Mouse (Mus musculus): ENCODE results near the gene Vps37c.
A peak's percentile ranks its signal among the peaks of the same experiment; 100 is the strongest.

Gene Vps37c

DNA sequence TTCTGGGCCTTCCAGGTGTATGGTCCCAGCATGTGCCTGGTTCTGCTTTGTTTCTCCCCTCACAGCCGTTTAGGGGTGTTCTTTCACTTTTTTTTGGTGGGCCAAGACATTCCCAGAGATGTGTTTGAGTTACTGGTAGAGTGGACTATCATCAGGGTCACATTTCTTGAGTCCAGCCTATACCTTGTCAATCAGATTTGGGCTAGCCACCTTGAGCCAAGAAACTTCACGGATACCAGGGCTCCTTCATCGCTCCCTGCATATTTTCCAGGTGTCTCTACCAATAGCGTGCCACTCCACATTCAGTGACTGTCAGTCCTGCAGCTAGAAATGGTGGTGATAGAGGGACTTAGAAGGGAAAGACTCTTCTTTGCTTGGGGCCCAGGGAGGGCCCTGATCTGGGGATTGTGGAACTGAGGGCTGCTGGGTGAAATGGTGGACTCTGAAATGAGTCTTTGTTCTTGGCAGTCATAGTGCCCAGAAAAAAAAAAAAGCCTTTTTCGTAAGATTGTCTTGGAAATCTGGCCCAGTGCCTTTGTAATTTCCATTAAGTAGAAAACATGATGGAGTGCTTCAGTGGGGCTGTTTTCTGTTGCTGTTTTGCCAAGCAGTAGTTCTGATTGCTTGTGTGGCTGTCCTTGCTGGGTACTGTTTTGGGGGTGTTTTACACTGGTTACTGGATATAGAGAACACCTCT, 1.1 kb downstream of the Vps37c start:
- DNase-seq (ENCODE audit: low spot score), result no peak

DNA sequence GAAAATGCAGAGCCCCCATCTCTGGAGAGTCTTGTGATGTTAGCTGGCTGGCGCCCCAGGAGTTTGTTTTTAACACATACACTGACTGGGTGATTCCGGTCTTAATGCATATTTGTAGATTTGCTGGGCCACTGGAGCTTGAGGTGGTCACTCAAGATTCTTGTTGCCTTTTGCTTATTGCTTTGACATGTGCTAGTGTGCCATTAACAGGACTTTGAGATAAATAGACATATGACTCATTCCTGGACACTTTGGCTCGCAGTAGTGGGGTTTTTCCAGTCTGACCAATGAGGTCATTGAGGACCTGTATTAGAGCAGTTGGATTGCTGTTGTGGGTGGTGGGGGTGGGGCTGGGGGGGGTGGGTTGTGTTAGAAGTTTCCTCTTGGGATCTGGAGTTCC, 1.8 kb downstream of the Vps37c start:
- no peak for DNase-seq (ENCODE audit: low spot score)

DNA sequence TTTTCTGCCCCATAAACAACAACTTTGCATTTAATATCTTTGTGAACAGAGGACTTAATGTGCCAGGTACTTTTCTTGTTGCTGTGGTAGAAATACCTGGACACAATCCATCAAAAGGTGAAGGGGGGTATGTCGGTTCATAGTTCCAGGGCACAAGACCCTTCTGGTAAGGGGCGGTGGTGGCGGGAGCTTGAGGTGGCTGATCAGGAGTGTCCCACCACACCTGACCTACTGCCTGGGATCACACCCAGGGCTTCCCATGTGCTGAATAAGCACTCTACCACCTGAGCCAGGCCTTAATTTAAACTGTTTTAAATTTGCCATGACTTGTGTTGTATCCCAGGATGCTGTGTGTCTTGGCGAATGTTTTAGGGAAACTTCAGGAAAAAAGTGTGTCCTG, 2.6 kb downstream of the Vps37c start:
- no peak for DNase-seq (ENCODE audit: low spot score)

DNA sequence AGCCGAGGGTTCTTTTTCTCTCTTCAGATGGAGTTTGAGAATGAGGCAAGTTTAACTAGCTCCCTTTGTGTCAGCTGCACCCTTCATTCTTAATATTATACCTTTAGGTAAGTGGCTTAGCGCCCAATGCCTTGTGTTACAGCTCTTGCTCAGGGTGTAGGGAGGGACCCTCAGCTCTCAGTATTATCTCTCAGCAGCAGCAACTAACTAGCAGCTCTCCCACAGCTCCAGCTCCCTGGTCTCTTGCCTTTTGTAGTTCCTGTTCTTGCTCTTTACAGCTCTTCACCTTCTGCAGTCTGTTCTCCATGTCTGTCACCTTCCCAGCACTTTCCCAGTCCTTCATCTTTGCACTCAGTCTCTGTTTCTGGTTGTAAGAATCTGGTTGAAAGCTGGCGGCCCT, 3.1 kb downstream of the Vps37c start:
- no peak for DNase-seq (ENCODE audit: low spot score)

DNA sequence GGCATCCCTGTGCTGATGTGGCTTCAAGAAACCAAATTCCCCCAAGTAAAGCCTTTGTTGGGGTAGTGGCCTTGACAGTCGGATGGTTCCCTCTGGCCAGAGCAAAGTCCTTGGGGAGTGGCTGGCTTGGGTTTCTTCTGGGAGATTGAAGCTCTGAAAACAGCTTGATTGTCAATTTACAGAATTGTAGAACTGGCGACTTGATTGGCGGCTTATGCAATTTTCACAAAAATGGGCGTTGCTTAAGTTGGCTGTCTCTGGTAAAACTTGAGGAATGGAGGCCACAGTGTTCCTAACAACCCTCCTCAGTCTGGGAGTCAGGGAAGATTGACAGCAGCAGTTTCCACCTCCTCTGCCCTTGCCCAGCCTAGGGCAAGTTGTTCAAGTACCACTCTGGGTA, 3.8 kb downstream of the Vps37c start:
- no peak for DNase-seq (ENCODE audit: low spot score)

DNA sequence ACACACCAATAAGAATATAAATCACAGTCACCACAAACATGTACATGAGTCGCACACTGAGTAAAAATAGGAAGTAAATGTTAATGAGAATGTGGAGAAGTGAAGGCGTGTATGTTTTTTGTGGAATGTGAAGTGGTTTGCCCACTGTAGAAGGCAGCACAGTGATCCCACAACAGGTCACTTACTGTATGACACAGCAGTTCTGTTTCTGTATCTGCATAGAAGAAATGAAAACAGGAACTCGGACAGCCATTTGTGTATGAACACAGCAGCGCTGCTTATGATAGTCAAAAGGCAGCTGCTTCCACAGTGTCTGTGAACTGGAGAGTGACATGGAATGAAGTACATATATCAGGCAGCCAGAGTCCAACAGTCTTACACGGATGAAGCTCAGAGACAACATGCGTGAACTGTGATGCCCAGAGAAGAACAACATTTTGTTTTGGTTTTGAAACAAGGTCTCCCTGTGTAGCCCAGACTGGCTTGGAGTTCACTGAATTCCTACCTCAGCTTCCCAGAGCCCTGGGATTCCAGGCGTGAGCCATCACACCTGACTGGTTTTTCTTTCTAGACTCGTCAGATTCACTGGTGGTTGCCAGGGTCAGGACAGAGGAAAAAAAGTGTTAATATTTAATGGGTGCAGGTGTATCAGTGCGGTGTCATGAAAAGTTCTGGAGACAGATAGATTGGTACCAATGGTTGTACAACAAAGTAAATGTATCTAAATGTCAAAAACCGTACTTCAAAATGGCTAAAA, 5.6 kb downstream of the Vps37c start:
- no peak for DNase-seq (ENCODE audit: low spot score)

DNA sequence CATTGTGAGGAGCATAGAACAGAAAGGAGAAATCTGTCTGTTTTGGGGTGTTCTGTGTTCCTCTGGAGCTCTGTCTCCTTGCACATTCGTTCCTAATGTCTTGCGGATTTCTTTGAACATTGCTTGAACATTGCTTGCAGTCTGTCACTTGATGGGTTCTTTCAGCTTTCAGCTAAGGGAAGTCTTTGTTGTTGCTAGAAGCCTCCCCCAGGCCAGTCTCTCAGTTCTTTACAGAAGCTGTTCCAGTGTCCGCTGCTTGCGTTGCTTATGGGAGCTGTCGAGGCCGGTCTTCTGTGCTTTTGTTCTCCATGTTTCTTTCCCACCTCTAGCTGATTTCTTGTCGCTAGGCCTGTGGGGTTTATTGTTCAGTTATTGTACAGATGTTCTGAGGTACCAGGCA, 7.3 kb downstream of the Vps37c start:
- no peak for DNase-seq (ENCODE audit: low spot score)

DNA sequence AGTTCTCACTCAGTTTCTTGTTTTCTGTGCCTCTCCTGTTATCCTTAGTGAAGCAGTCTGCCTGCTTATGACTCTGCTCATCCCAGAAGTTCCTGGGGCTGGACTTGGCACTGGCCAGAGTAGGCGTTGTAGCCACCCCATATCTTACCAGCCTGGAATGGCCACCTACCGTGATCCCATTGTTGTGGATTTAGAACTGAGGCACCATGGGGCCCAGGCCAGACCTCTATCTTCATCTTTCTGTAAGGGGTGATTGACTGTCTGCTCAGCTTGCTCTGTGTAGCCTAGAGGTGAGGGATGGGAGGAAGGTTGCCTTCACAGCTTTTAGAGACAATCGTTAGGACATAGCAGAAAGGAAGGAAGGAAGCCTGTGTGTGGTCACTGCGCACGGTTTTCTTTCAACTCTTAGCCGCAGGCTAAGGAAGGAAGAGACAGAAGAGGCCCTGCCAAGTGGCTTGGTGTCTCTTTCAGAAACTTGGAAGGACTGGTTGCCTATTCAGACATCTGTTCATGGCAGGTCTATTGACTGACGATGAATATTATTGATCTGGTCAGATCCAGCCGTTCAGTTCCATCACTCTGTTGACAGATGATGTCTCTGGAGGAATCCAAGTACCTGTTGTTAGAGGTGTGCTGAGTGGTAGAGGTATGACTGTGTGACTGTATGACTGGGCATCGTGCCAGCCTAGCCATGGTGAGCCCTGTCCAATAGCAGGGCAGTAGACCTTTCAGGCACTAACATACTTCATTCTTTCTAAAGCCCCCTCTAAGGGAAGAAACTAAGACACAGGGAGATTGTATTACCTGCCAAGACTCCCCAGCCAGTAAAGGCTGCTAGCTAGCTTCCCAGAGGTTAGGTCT, 9.8 kb downstream of the Vps37c start:
- DNase-seq (ENCODE audit: low spot score), result no peak

DNA sequence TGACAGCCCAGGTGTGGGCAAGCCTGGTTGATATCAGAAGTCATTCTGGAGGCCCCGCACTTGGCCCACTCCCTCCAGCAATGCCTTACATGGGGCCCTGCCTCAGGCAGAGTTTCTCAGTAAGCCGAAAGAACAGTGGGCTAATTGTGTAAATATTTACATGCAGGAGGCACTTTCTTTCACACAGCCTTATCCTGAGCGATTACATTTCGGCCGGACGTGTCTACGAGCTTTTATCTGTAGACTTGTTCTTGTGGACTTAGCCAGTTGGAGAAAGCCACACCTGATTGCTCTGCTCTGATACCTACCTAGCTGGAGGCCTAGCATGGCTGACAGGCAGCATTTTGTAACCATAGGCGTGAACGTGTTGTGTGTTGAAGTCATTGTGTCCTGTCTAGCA, 11.3 kb downstream of the Vps37c start:
- DNase-seq (ENCODE audit: low spot score), result no peak

DNA sequence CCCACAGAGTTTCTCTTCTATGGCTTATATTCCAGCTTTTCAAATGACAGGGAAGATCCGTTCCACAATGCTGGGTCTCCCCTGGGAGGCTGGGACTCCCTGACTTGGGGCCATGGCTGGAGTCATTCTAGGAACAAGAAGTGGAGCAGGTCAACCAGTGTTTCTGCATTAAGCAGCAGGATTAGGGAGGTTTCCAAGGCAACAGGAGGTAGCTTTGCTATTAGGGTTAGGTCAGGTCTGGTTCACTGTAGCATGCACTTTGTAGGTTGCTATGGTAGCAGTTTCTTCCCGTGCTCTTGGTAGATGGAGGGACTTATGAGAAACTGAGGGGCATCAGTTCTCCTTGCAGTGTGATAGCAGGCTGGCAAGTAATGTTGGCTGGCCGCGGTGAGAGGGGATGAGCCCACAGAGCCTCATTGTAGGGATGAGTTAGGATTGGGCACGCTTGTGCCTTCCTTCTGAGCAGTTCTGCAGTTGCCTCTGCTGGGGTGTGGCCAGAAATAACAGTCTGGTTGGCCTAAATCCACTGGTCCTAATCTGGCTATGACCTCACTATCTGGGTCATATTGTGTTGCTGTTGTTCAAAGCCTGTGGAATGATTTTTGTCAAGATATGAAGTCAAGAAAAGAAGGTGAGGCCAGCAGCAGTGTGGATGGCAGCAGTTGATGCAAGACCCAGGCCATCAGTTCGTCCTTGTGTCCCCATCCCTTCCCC, 12.6 kb downstream of the Vps37c start:
- no peak for DNase-seq (ENCODE audit: low spot score)

DNA sequence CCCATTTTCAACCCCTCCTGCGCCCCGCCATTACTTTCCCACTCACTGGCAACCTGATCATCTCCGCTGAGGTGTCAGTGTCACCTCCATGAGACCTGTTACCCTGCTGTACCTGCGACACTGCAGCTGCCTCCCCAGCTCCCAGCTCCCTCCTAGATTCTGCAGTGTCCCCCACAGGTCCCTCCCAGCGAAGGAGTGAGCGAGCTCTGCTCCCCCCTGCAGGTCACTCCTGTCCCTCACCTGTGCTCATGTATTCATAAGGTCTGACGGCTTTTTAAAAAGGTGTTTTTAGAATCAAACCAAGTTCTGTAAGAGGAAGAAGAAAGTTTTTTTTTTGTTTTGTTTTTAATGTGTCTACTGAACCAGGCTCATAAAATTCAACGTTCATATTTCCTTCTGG, 13.6 kb downstream of the Vps37c start:
- DNase-seq (ENCODE audit: low spot score), result no peak

DNA sequence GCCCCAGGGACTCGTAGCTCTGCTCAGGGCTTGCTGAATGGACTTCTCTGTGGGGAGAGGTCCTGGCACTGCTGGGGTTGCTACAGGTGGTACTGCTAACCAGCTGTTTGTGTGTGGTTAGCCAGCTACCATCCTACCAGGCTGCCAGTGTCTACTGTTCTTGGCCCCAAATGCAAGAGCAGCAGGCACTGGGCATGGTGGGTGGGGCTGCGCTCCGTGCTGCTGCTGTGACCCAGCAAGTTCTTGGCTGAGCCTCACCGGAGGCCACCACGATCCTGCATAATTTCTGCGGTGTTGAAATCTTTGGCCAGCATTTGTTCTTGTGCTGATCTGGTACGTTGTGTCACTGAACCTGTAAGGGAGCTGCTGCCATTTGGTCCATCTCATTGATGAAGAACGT, 14.9 kb downstream of the Vps37c start:
- no peak for DNase-seq (ENCODE audit: low spot score)

DNA sequence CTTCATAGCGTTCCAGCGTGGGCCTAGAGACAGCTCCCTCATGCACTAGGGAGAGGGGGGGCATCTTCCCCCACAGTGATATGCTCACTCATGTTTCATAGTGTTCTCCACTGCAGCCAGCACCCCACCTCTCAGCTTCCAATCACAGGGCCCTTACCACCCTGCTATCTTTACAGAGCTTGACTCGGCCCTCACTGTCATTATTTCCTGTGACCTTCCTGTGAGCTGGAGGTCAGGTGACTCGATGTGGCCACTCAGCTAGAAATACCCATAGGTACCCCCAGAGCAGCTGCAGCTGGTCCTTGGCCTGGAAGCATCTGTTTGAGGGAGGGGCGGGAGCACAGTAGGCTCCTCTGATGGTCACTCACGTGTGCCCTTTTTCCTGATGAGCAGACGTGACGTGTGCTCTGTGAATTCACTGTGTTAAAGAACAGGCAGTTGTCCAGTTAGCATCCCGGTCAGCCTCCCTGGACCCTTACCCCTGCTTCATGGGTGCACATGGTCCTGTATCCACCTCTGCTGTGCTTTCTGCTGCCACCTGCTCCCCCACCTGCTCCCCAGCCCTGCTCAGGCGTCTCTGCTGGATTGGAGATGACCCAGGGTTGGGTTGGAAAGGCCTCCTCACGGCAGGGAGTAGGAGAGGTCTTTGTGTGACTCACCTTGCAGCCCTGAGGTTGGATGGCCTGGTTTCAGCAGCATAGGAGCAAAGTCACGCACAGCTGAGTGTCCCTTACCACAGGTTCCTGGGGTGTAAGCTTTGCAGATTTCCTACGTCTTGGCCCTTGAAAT, 18.7 kb downstream of the Vps37c start:
- no peak for DNase-seq (ENCODE audit: low spot score)

DNA sequence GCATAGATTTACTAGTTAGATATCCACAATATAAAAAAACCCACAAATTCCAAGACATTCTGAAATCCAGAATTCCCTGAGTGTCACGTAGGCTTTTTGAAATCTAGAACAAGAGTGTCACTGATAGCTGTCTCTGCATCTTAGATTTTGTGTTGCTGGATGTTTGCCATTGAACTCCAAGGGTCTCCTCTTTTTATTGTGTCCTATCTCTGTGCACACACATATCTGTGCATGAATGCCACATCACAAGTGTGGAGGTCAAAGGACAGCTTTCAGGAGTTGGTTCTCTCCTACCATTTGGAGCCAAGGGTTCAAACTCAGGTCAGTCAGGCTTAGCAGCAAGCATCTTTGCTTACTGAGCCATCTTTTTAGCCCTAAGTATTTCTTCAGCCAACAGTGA, 19.3 kb downstream of the Vps37c start:
- DNase-seq (ENCODE audit: low spot score), result no peak

DNA sequence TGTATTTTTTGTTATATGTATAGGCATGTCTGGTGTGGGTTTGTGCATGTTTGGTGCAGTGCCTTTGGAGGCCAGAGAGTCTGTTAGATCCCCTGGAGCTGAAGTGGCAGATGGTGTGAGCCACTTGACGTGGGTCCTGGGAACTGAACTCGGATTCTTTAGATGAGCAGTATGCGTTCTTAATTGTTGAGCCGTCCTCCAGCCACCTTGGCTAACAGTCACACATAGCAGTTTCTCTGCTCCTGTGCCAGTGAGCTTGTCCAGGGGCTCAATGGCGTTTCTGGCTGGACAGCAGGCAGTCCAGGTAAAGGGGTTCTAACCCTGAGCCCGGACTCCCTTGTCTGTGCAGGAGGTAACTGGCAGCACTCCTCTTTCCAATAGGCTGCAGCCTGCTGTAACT, 20.4 kb downstream of the Vps37c start:
- no peak for DNase-seq (ENCODE audit: low spot score)

DNA sequence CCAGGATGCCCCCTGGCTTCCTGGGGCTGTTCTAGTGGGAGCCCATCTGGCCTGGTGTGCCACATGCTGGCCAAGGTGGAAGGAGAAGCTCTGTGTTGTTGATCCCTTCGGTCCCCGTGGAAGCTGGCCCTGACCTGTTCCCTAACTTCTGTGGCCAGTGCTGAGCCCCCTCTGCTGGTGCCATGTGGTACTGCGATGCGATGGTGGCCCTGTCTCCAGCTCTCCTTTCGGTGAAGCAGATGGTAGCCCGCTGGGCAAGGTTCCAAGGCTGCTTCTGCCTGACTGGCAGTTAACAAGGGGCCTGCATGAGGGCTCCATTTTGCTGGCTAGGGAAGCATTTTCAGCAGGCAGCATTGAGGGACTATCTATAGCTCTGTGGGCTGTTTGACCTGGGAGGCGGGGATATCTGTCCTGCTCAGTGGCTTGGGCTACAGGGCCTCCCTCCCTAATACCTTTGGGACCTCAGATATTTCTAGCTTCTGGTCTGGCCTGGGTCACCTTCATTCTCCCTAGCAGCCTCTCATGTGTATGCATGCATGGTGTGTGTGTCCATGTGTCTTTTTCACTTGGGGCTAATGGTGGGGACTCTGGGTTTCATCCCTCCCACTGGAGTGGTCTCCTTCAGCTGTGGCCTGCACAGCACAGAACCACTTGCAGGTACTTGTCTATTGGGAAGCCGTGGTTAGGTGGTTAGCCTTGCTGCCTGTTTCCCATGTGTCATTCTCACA, 21.0 kb downstream of the Vps37c start:
- peak; percentile 97 for DNase-seq (ENCODE audit: low spot score)

DNA sequence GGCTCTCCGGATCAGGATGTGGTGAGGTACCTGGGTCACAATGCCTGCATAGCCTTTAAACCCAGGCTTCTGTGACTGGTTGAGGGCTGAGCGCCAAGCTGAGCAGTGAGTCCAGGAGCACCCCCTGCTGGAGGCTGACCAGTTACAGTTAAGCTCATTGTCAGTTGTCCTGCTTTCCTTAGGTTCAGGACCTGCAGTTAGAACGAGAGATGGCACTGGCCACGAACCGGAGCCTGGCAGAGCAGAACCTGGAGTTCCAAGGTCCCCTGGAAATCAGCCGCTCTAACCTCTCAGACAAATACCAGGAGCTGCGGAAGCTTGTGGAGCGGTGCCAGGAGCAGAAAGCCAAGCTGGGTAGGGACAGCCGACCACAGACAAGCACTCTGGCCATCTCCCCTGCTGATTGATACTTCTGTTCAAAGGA, 21.6 kb downstream of the Vps37c start:
- DNase-seq (ENCODE audit: low spot score), result no peak

DNA sequence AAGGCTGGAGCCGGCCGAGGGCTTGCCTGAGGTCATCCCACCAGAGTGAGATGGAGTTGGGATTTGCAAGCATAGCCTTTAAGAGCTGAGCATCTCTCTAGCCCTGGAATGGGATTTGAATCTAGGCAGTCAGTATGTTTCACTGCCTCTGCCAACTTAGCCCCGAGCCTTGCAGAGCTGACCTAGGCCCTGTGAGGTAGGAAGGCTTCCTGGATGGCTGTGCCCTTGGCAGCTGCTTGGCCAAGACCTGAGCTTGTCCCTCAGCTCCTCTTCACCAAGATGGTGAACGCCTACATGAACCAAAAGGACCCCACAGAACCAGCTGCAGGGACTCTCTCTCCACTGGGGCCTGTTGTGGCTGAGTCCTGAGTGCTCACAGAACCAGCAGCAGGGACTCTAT, 22.2 kb downstream of the Vps37c start:
- DNase-seq (ENCODE audit: low spot score), result no peak

DNA sequence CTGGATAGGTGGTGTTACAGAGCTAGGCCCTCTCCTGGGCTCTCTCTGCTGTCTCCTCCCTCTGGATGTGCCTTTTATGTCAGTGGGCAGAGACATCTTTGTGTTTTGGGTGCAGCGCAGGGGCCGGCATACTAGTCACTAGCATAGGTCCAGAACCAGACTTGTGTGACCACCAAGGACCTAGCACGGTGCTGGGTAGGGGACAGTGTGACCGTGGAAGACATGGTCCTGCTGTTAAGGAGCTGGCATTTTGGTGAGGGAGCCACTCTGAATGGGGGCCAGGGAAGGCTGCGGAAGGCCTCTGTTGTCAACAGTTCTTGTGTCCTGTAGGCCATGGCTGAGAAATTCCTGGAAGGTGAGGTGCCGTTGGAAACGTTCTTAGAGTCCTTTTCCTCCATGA, 23.7 kb downstream of the Vps37c start:
- DNase-seq (ENCODE audit: low spot score), result no peak

DNA sequence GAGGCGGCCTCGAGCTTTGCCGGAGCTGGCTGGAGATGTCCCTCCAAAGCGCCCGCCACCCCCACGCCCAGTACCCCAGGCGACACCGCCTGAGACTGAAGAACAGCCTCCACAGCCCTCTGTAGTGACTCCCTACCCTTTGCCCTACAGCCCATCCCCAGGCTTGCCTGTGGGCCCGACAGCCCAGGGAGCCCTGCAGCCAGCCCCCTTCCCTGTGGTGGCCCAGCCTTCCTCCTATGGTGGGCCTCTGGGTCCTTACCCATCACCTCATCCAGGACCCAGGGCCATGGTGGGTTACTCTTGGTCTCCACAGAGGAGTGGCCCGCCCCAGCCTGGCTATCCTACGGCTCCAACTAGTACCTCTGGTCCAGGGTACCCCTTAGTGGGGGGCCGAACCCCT, 24.1 kb downstream of the Vps37c start:
- no peak for DNase-seq (ENCODE audit: low spot score)

DNA sequence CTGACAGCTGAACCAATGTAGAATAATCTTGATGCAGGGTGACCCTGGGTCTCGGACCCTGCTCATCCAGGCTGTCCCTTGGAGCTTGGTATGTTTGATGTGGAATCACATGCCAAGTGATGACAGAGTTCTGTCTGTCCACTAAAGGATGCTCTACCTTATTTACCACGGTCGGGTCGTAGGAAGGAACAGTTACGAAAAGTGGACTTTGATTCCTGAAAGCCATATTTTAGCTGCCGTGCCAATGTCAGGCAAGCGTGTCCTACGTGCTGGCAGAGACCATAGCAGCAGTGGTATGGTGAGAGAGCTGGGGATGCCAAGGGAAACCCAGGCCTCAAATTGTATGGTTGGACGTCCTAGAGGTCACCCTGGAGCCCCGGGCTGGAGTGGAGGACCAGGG, 25.0 kb downstream of the Vps37c start:
- no peak for DNase-seq (ENCODE audit: low spot score)

Data from ovary, postnatal 14 days (tissue).